Mouse (Mus musculus) ES-CJ7 (cell line): Measurements from ENCODE around the gene Clca3a1.

Source experiments
- DNase-seq: peaks from one replicate; pipeline ENCODE4 v3.0.0; 2011; ENCODE audit warnings: low read depth, low spot score

The Clca3a1 gene

DNA sequence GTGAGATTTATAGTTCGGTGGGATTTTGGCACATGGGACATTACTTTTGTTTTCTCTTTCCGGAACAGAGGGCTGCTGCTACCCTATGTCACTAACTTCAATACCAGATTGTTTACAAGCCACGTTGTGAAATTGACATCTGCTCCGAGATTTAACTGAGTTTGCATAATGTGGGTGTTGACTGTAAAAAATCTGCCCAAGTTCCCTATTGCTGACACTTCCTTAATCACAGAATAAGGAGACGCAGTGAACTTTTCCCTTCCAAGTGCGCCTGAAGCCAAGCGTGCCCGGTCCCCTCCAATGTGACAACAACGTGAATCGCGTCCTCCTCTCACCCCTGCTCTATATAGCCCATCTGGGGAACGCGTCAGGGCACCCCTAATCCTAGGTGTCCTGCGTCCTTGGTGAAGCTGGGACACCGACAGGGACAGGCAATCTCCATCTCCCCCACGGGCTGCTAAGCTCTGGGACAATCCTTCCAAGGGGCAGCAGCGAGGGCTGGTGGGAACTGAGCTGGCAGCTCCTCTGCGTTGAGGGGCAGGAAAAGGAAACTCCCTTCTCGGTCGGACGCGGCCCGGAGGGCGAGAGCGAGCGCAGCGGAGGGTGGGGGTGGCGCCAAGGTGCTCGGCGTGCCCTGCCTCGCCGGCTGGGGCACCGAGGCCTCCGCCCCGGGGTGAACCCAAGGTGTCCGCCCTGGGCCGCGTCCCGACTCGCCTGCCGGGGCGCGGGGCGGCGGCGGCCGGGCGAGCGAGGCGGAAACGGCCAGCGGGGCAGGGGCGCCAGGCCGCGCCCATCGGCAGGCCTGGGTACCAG, 41.5 kb downstream of the Clca3a1 start:
- DNase-seq, result peak; percentile 35

DNA sequence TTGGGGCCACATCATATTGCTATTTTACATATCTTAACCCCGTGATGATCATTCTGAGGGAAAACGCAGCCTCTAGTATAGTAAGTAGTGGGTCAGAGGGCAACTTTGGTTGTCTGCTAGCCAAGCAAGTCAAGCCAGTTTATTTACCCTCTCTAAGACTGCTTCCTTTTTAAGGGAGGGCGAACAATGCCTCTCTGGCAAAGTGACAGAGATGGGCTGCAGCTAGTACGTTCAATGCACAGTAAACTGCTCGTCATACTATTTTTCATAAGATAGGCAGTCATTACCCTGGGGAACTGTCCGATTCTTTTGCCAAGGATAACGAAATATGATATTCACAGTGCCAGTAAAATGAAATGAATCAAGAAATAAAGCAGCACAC, 42.1 kb downstream of the Clca3a1 start:
- no peak for DNase-seq

DNA sequence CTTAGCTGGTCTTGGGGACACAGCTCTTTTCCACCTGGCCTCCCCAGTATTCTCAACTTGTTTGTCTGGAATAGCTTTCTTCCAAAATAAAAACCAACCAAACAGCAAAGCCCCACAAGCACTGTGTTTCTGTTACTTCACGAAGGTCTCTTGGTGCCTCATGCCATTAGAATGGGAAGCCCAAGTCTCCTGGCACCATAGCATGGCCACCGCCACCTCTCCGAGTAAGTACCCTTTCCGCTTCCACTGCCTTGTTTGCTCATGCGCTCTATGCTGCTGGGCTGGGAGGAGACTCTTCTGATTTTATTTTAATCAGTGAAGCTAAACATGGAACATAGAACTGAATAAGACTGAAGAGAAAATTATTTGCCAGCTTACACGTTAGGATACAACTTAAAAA, 42.9 kb downstream of the Clca3a1 start:
- DNase-seq, result no peak

DNA sequence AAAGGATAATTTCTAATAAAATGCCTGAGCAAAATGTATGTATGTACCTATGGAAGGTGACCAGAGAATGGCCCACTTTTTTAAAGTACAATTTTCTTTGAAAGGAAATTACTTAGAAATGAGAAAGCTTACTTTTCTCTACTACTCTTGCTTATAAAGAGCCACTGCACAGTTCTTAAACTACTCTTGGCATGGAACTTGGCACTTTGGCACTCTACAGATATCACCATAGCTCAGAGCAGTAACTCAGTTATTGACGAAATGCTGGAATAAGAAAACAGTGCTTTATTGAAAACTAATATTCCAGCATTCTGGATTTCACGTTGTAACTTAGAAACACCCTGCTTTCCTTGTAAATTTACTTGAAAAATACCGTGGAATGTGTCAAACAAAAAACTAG, 43.7 kb downstream of the Clca3a1 start:
- DNase-seq, result no peak

DNA sequence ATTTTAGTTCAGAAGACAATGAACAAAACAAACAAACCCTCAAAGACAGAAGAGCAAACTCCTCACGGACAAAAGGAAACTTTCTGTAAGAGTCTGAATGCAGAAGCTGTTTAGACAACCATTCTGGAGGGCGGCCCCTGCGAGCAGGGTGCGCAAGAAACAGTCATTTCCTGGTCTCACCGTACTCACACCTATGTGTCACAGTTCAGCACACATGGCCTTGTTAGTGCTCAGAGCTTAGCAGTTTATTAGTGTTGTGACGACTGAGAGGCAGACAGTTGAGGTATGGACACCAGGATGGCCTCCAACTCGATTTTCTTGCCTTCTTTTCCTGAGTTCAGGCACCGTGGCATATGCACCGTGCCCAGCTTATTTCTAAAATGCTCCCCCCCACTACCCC, 44.9 kb downstream of the Clca3a1 start:
- no peak for DNase-seq

DNA sequence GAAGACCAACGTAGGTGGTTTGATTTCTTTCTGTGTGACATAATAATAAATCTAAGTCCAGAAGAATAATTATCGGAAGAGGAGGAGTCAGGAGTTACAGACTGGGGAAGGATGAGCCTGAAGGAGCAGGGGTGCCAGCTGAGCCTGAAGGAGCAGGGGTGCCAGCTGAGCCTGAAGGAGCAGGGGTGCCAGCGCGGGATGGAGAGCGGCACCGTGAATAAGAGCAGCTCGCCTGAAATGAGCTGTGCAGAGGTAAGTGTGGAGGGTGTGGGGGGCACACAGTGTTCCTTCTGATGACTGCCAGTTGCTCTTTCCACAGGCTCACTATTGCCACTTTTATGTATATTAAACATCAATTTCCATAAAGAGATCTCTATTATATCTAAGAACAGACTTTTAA, 45.7 kb downstream of the Clca3a1 start:
- DNase-seq, result no peak

DNA sequence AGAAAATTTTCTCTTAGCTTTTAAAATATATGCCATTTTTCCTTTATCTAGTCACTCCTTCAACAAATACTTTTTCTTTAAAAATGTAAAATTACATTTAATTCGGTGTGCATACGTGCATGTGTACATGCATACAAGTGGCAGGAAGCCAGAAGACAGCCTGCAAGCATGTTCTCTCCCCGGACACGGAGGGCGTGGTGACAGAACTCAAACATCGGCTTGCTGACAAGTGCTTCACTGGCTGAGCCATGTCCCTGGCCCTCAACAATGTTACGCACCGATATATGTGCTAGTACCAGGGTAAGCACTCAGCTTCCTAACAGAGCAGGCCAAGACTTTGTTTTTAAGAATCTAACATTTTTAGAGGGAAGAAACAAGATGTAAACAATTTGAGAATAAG, 46.2 kb downstream of the Clca3a1 start:
- no peak for DNase-seq

DNA sequence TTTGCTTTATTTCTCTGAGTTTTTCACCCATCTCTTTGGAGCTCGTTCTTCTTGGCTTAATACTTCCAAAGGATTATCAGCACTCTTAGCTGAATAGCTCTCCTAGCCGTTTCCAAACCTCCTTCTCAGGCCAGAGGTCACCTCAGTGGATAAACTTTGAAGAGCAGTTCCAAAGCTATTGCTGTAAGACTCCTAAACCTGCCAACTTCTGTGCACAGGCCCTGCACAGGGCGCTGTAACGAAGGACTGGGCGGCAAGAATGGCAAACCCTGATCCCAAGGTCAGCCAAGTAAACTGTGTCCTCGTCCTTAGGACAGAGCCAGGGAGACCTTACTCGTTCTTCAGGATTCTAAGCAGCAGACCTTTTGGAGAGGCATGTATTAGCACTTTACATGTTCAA, 46.7 kb downstream of the Clca3a1 start:
- no peak for DNase-seq

DNA sequence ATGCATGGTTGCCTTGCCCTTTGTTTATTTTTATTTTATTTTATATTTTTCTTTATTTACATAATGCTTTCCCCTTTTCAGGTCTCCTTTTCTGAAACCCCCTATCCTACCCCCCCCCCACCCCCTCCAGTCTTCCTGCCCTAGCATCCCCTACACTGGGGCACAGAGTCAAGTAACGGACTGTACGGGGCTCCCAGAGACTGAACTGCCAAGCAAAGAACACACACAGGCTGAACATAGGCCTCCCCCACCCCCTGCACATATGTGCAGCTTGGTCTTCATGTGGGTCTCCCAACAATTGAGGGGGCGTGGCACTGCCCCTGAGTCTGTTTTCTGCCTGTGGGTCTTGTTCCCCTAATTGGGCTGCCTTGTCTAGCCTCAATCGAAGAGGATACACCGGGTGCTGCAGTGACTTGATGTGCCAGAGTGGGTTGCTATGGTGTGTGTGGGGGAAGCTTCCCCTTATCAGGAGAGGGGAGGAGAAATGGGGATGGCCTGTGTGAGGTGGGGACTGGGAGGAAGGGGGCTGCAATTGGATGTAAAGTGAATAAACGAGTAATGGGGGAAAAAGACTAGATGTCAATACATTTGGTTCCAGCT, 49.1 kb downstream of the Clca3a1 start:
- no peak for DNase-seq

DNA sequence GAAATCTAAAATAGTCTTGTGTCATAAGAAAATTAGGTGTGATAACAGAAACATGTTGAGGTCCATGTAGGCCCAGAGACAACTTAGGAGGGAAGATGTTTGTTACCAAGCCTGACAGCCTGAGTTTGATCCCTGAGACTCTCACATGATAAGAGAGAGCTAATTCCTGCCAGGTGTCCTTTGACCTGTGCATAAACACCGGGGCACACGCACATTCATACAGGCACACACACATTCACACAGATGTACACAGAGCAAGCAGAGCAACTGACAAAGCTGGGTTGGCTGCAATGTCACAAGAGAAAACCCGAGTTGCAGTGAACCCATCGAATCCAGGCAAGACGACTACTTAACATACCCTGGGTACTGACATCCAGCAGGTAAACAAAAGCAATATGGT, 52.2 kb downstream of the Clca3a1 start:
- DNase-seq, result no peak

DNA sequence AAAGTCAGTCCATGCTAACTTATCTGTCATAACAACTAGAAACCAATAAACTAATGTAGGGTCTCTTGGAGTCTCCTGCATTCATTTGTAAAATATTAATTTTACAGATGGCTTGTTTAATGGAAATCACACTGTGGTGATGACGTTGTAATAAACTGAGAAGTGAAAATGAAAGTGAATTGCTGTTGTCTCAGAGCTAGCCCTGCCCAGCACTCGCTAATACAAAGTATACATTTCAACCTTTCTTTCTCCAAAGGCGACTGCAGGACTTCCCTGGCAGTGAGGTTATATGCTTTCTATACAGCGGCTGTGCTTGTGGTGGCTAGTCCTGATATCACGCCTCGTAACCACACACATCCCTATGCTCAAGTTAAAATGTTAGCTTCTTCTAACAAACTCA, 56.8 kb downstream of the Clca3a1 start:
- no peak for DNase-seq

DNA sequence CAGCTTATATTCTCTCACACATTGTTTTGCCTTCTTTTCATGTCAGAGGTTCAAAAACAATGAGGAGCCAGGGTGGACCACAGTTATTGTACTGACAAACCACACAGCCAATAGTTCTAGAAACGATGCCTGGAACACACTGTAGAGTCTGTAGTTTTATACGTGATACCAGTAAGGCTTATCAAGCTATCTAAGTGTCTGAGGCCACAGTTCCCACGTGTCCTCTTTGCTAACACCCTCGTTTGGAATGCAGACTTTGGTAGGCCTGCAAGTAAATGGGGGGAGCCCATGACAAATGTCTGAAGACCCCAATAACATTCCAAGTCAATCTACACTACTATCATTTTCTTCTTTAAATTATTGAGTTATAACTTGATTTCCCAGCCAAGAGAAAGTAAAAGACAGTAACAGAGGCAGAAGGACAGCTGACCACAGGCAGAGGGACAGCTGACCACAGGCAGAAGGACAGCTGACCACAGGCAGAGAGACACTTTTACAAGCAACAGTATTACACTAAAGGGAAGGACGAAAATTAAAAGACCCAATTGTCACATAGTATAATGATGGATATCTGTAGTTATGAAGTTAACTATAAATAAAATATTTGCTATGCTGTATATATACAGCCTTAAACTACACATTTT, 61.9 kb downstream of the Clca3a1 start:
- DNase-seq, result no peak

DNA sequence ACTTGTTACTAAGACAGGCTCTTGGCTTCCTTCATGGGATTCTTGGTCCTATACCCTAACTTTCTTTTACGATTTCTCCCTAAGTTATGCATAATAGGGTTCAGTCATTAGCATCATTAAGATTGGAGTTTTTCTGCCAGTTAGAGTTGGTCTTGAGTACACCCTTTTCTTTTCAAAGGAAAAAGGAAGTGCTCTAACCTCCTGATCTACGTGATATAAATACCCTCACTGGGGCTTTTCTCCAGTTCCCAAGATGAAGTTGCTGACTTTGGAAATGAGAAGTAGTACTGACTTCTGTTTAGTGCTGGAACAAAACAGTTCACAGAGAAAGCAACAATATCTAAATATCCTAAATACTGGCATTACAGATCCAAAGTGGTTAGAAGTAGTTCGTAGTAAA, 62.8 kb downstream of the Clca3a1 start:
- DNase-seq, result no peak

DNA sequence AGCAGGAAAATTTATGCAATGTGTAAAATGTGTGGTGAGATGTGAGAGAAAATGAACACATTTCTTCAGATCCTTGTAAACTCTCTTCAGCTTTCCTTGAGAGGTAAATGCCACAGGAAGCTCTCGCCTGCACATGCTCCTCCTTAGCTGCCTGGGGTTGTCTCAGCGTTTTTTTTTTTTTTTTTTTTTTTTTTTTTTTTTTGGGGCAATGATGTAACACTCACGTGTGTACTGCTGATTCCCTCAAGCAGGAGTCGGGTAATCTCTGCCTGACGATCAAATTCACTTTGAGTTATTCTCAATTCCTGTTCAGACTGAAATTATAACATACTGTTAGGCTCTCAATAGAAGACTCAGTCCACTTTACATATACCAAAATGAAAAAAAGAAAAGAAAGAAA, 63.6 kb downstream of the Clca3a1 start:
- no peak for DNase-seq

DNA sequence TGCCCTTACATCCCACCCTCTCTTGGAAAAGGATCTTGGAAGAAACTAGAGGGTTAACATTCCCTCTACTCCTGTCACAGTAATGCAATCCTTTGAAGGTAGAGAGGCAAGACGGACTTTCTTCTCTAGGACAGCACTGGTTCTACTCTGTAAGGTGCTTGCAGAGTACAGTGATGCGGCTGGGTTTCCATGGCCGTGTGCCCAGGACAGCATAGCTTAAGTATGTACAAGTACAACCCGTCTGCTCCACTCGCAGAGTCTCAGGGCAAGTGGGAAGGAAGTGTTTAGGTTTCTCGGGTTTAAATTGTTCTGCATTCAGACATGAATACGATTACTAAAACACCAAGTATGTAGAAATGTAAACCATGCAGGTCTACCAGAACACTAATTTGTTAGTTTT, 65.8 kb downstream of the Clca3a1 start:
- no peak for DNase-seq

DNA sequence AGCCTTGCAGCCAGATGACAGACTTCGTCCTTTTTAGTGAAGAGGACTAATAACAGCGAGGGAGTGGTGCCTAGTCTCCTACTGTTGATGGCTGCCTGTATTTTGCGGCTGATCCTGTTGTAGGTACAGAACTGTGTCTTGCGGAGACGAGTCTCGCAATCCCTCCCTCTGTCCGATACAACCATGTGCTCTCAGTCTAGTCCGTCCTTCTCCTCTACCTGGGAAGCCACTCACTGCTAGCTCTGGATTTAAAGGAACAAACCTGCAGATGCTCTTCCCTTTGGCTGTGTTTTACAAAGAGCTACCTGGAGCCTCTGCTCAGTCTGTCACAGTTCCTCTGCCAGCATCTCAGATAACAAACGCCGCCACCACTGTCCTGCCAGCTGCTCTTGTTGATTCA, 66.7 kb downstream of the Clca3a1 start:
- DNase-seq, result no peak

DNA sequence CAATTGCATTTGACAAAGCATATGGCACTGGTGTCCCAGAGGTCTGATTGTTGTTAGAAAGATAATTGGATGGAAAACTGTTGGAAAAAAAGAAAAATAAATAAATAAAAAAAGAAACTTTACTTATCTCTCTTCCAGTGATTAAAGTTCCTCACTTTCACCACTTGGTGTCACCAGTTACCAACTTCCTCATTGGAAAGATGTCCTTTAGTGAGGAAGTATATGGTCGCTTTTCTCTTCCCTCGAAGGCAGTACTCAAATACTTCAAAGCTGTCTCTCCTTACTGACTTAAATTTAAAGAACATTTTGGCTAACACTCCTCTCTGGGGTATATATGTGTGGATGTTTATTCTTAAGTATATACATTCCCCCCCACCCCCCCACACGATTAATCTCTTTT, 68.7 kb downstream of the Clca3a1 start:
- peak; percentile 39 for DNase-seq

DNA sequence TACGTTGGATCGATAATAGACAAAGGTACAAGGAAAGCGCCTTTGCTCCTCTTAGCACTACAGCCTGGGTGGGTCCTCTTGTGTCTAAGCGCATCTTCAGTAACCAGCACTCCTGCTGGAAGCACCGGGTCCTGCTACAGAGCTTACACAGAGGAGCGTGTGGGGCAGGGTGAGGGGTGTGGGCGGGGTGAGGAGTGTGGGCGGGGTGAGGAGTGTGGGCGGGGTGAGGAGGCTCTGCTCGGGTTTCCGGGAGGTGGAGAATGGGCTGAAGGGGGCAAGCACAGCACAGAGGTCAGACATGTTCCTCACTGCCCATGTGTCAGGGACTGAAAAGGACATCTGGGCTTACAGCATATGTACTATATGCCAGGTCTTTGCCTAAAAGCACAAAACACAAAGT, 71.5 kb downstream of the Clca3a1 start:
- peak; percentile 95 for DNase-seq

DNA sequence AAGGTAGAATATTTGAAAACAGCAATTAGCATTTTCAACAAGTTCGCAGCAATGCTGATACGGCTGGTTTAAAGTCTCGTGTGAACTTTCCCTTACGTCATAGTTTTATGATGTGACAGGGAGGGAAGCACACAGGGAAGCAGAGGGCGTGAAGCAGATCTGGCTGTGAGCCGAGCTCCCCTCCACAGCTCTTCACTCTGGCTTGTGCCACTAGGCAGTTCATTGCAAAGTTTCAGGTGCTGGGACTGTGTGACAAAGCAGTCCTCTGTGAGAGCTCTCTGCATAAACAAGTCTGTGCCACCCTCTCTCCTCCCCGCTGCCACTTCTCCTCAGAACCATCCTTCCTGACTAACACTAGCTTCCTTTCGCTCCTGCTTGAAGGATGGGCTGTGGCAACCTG, 72.5 kb downstream of the Clca3a1 start:
- DNase-seq, result no peak

DNA sequence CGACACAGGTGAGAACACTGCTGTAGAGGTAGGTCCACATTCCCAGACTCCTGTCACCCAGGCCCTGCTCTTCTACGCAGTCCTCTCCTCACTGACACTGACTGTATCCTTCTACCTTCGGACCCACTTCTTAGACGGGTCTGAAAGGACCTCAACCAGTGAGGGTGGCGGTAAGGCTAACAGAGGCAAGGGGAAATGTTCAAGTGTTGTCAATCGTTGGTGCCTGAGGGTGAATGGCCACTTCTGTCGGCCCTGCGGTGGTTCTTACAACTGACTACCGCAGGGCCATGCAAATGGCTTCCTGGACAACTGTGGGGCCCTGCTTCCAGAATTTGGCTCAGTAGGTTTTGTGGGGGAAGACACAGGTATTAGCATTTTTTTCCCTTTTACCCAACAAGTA, 73.2 kb downstream of the Clca3a1 start:
- DNase-seq, result no peak

DNA sequence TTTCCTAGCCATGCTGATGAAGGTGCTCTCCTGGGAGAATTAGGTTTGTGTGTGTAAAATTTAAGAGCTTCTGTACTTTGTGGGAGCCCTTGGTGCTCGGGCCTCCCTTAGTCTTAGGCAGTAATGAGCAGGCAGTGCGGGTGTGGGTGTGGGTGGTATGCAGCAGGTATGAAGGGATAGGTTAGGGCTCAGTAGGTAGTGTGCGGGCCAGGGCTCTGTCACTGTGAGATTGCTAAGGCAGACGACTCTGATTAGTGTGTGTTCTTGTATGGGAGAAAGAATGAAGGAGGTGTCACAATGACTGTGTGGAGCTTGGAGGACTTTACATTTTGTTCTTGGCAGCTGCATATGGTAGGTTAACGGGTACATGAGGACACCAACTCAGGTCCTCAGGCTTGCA, 74.6 kb downstream of the Clca3a1 start:
- no peak for DNase-seq

DNA sequence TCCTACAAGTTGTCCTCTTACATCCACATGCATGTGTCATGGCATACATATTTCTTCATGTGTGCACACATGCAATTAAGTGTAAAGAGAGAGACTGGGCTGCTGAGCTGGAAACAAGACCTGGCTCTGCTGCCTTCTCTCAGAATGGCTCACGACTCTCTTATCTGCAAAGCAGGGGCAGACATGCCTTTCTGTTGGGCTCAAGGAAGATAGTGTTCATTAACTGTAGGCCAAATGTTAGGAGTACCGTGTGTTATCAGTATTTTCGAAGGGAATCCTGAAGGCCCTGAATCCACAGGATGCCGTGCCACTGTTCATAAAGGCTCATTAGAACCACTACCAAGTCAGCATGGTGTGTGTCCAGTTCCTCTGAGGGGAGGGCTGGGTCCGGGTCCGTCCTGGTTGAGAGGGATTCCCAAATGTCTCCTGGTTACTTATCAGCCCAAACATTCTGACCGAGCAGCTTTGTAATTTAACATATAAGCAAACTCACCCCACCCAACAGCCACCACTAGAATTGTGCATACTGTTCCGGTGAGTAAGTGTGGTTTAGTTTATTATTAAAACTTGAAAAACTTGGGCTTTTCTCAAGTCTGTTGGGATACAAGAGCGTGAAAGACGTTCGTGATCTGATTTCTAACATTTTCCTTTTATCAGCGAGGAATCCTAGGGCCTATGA, 77.5 kb downstream of the Clca3a1 start:
- DNase-seq, result no peak

DNA sequence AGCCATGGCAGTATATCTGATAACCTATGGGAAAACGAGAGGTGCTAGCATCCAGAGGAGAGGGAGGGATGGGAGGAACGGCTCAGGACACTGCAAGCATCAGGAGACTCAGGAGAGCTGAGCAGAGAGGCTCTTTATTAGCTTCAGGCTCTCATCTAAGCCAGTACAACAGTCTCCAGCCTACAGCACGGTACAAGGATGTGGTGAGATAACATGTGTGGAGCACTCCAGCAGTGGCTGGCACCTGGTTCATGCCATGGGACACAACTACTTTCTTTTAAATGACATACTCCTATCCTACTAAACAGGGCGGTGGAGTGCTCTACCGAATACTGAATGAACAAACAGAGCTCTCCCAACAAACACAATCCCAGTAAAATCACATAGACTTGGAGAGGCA, 79.2 kb downstream of the Clca3a1 start:
- DNase-seq, result no peak
